Mouse (Mus musculus): Measurements from ENCODE around the gene Mettl27. TPM values are rescaled to one million over a fixed set of nuclear protein-coding genes. Genes with fewer than 3 reads are reported as not detected.

Mettl27 gene
- polyA plus RNA-seq, 1 experiment, result 5.8 TPM

GRCm38 (mm10) chr5:134897596-134897995, 34.6 kb upstream of the Mettl27 start:
- H3K4me1 ChIP-seq (ENCODE audit: control insufficient read depth), result no peaks in the 10 kb centered on the region
- no peak overlapping the region for H3K4me3 ChIP-seq (replicated peaks)
- no peak for TF ChIP-seq TAL1 (IDR thresholded peaks at IDR 0.05; ENCODE audit: low read length)
- no peak for TF ChIP-seq GATA1 (IDR thresholded peaks at IDR 0.05; ENCODE audit: low read length)
- H3K9me3 ChIP-seq (ENCODE audit: control insufficient read depth, low read length), result peaks cover 6% of the 10 kb centered on the region
- no peaks in the 10 kb centered on the region for H3K36me3 ChIP-seq (ENCODE audit: control insufficient read depth)
- peaks cover 3% of the 10 kb centered on the region for H3K27me3 ChIP-seq (ENCODE audit: control insufficient read depth)

GRCm38 (mm10) chr5:134901012-134901643, 31.0 kb upstream of the Mettl27 start:
- H3K27me3 ChIP-seq (ENCODE audit: control insufficient read depth), result peaks cover 4% of the 10 kb centered on the region
- H3K9me3 ChIP-seq (ENCODE audit: control insufficient read depth, low read length), result peaks cover 5% of the 10 kb centered on the region; the same call in 1 of the 2 replicates
- peaks cover 9% of the 10 kb centered on the region for H3K36me3 ChIP-seq (ENCODE audit: control insufficient read depth)
- TF ChIP-seq GATA1 (IDR thresholded peaks at IDR 0.05; ENCODE audit: low read length) (no peak), TAL1 (IDR thresholded peaks at IDR 0.05; ENCODE audit: low read length) (no peak)
- no peak overlapping the region for H3K4me3 ChIP-seq (replicated peaks)
- H3K4me1 ChIP-seq (ENCODE audit: control insufficient read depth), result no peaks in the 10 kb centered on the region; the same call in 1 of the 2 replicates

GRCm38 (mm10) chr5:134901644-134902027, 30.5 kb upstream of the Mettl27 start:
- peaks cover 4% of the 10 kb centered on the region for H3K27me3 ChIP-seq (ENCODE audit: control insufficient read depth)
- H3K4me1 ChIP-seq (ENCODE audit: control insufficient read depth), result peaks cover 4% of the 10 kb centered on the region; the same call in 1 of the 2 replicates
- peaks cover 5% of the 10 kb centered on the region; the same call in 1 of the 2 replicates for H3K9me3 ChIP-seq (ENCODE audit: control insufficient read depth, low read length)
- H3K4me3 ChIP-seq (replicated peaks), result no peak overlapping the region
- no peak for TF ChIP-seq TAL1 (IDR thresholded peaks at IDR 0.05; ENCODE audit: low read length)
- TF ChIP-seq GATA1 (IDR thresholded peaks at IDR 0.05; ENCODE audit: low read length), result no peak
- peaks cover 11% of the 10 kb centered on the region for H3K36me3 ChIP-seq (ENCODE audit: control insufficient read depth)

- H3K9me3 ChIP-seq (ENCODE audit: control insufficient read depth, low read length), result peaks cover 7% of the 10 kb centered on the region; the same call in 1 of the 2 replicates
- peaks cover 4% of the 10 kb centered on the region for H3K27me3 ChIP-seq (ENCODE audit: control insufficient read depth)
- no peak within 1 kb of the TSS for H3K4me3 ChIP-seq (replicated peaks)
- TF ChIP-seq GATA1 (IDR thresholded peaks at IDR 0.05; ENCODE audit: low read length) (no peak), TAL1 (IDR thresholded peaks at IDR 0.05; ENCODE audit: low read length) (no peak)
- peaks cover 31% of the 10 kb centered on the region for H3K36me3 ChIP-seq (ENCODE audit: control insufficient read depth)
- peaks cover 30% of the 10 kb centered on the region for H3K4me1 ChIP-seq (ENCODE audit: control insufficient read depth)
These were observed 25.5 kb upstream of the Mettl27 start, which contains the start of gene Tmem270 for GRCm38 (mm10) chr5:134906633-134907032. Gene Tmem270, minus strand, starts transcription at chr5:134906733.

GRCm38 (mm10) chr5:134907135-134907534, 25.0 kb upstream of the Mettl27 start:
- peaks cover 35% of the 10 kb centered on the region for H3K4me1 ChIP-seq (ENCODE audit: control insufficient read depth)
- no peak overlapping the region for H3K4me3 ChIP-seq (replicated peaks)
- H3K36me3 ChIP-seq (ENCODE audit: control insufficient read depth), result peaks cover 36% of the 10 kb centered on the region
- TF ChIP-seq TAL1 (IDR thresholded peaks at IDR 0.05; ENCODE audit: low read length) (no peak), GATA1 (IDR thresholded peaks at IDR 0.05; ENCODE audit: low read length) (no peak)
- peaks cover 4% of the 10 kb centered on the region for H3K27me3 ChIP-seq (ENCODE audit: control insufficient read depth)
- peaks cover 7% of the 10 kb centered on the region; the same call in 1 of the 2 replicates for H3K9me3 ChIP-seq (ENCODE audit: control insufficient read depth, low read length)

- TF ChIP-seq TAL1 (IDR thresholded peaks at IDR 0.05; ENCODE audit: low read length), result no peak
- no peak for TF ChIP-seq GATA1 (IDR thresholded peaks at IDR 0.05; ENCODE audit: low read length)
- peaks cover 57% of the 10 kb centered on the region for H3K36me3 ChIP-seq (ENCODE audit: control insufficient read depth)
- H3K4me3 ChIP-seq (replicated peaks), result peak overlapping the region; percentile 74
- peaks cover 59% of the 10 kb centered on the region for H3K4me1 ChIP-seq (ENCODE audit: control insufficient read depth)
- H3K27me3 ChIP-seq (ENCODE audit: control insufficient read depth), result no peaks in the 10 kb centered on the region
- peaks cover 2% of the 10 kb centered on the region; the same call in 1 of the 2 replicates for H3K9me3 ChIP-seq (ENCODE audit: control insufficient read depth, low read length)
These were observed 20.3 kb upstream of the Mettl27 start for GRCm38 (mm10) chr5:134911901-134912300.

GRCm38 (mm10) chr5:134913352-134913751, 18.8 kb upstream of the Mettl27 start:
- TF ChIP-seq GATA1 (IDR thresholded peaks at IDR 0.05; ENCODE audit: low read length) (no peak), TAL1 (IDR thresholded peaks at IDR 0.05; ENCODE audit: low read length) (no peak)
- Histone ChIP-seq H3K4me3 (replicated peaks) (peak overlapping the region; percentile 74), H3K36me3 (ENCODE audit: control insufficient read depth) (peaks cover 66% of the 10 kb centered on the region), H3K4me1 (ENCODE audit: control insufficient read depth) (peaks cover 70% of the 10 kb centered on the region), H3K27me3 (ENCODE audit: control insufficient read depth) (no peaks in the 10 kb centered on the region), H3K9me3 (ENCODE audit: control insufficient read depth, low read length) (peaks cover 11% of the 10 kb centered on the region)

- Histone ChIP-seq H3K4me3 (replicated peaks) (peak overlapping the region; percentile 74), H3K27me3 (ENCODE audit: control insufficient read depth) (no peaks in the 10 kb centered on the region), H3K4me1 (ENCODE audit: control insufficient read depth) (peaks cover 71% of the 10 kb centered on the region), H3K36me3 (ENCODE audit: control insufficient read depth) (peaks cover 66% of the 10 kb centered on the region), H3K9me3 (ENCODE audit: control insufficient read depth, low read length) (peaks cover 11% of the 10 kb centered on the region)
- TF ChIP-seq TAL1 (IDR thresholded peaks at IDR 0.05; ENCODE audit: low read length), result peak; percentile 97
- TF ChIP-seq GATA1 (IDR thresholded peaks at IDR 0.05; ENCODE audit: low read length), result peak; percentile 86
These were observed 18.4 kb upstream of the Mettl27 start for GRCm38 (mm10) chr5:134913753-134914152.

- Histone ChIP-seq H3K4me3 (replicated peaks) (peak overlapping the region; percentile 74), H3K36me3 (ENCODE audit: control insufficient read depth) (peaks cover 62% of the 10 kb centered on the region), H3K27me3 (ENCODE audit: control insufficient read depth) (no peaks in the 10 kb centered on the region), H3K9me3 (ENCODE audit: control insufficient read depth, low read length) (peaks cover 11% of the 10 kb centered on the region), H3K4me1 (ENCODE audit: control insufficient read depth) (peaks cover 71% of the 10 kb centered on the region)
- TF ChIP-seq GATA1 (IDR thresholded peaks at IDR 0.05; ENCODE audit: low read length) (no peak), TAL1 (IDR thresholded peaks at IDR 0.05; ENCODE audit: low read length) (no peak)
These were observed 17.7 kb upstream of the Mettl27 start for GRCm38 (mm10) chr5:134914510-134914909.
